Comparison of ENCODE assay signal across 24 mouse cellular contexts in genomic region chr16:8700586-8700985, GRCm38 (mm10). TPM values are rescaled to one million over a fixed set of nuclear protein-coding genes. Genes with fewer than 3 reads are reported as not detected.
DNase-seq lines count a peak whose midpoint lies in the region; ATAC-seq and TF ChIP-seq lines count a peak whose summit lies in the region.
"Had no signal": no experiment of that assay in that cellular context is flagged by ENCODE, and none has a peak within 500 bp of the region (broad histone marks: within the 10 kb centered on the region; RNA-seq: fewer than 3 reads in every experiment).

No protein-coding gene starts in this region.

- ATAC-seq in liver, embryonic 16.5 days (ENCODE audit: low read depth): peak; percentile 72
- no peak for ATAC-seq in liver, embryonic 11.5 days (replicated peaks; ENCODE audit: low FRiP score)
- ATAC-seq in Patski: no peak
- ATAC-seq: lung, postnatal 0 days had no signal

- H3K4me2 ChIP-seq in liver, embryonic 16.5 days (ENCODE audit: low read depth, low read length): no peak overlapping the region
- H3K4me2 ChIP-seq in liver, embryonic 11.5 days: no peak overlapping the region
- H3K4me2 ChIP-seq: heart, embryonic 11.5 days; limb, embryonic 13.5 days; stomach, embryonic 15.5 days had no signal

- in situ Hi-C loops in Patski (cut with MboI; ENCODE audit: low pct_unique_long_range_greater_than_20kb): no loop called here

- H3K4me1 ChIP-seq in liver, embryonic 16.5 days (ENCODE audit: control insufficient read depth, low read depth, low read length): peaks cover 2% of the 10 kb centered on the region
- H3K4me1 ChIP-seq in liver, embryonic 11.5 days (replicated peaks; ENCODE audit: control insufficient read depth, insufficient read depth, low read length): no peaks in the 10 kb centered on the region
- H3K4me1 ChIP-seq in heart, embryonic 10.5 days: no peaks in the 10 kb centered on the region
- H3K4me1 ChIP-seq: limb, embryonic 13.5 days; megakaryocyte, embryonic 14.5 days; stomach, embryonic 15.5 days had no signal

- no peaks in the 10 kb centered on the region for H3K27me3 ChIP-seq in liver, embryonic 16.5 days (ENCODE audit: control insufficient read depth, insufficient read depth, low read depth, low read length)
- no peaks in the 10 kb centered on the region for H3K27me3 ChIP-seq in liver, embryonic 11.5 days (replicated peaks; ENCODE audit: control insufficient read depth, insufficient read depth, low read length)
- no peaks in the 10 kb centered on the region for H3K27me3 ChIP-seq in Patski
- H3K27me3 ChIP-seq in heart, embryonic 10.5 days (ENCODE audit: insufficient read depth, poor library complexity, severe bottlenecking): no peaks in the 10 kb centered on the region
- H3K27me3 ChIP-seq: limb, embryonic 13.5 days; megakaryocyte, embryonic 14.5 days; stomach, embryonic 15.5 days had no signal

- no peak overlapping the region for H3K4me3 ChIP-seq in liver, embryonic 16.5 days (ENCODE audit: low read depth, low read length)
- no peak overlapping the region for H3K4me3 ChIP-seq in liver, embryonic 11.5 days (ENCODE audit: low read depth, low read length)
- H3K4me3 ChIP-seq in heart, embryonic 10.5 days: no peak overlapping the region
- H3K4me3 ChIP-seq: layer of hippocampus, adult 2 months; limb, embryonic 13.5 days; megakaryocyte, embryonic 14.5 days; stomach, embryonic 15.5 days had no signal

- H3K27ac ChIP-seq in liver, embryonic 16.5 days (ENCODE audit: low read length): peak overlapping the region; percentile 15
- H3K27ac ChIP-seq in liver, embryonic 11.5 days (ENCODE audit: low read depth, low read length): no peak overlapping the region
- no peak overlapping the region for H3K27ac ChIP-seq in heart, embryonic 10.5 days
- H3K27ac ChIP-seq: layer of hippocampus, adult 2 months; limb, embryonic 13.5 days; stomach, embryonic 15.5 days had no signal

- 88% methylated on average over 3 of the region's 3 CpGs for WGBS in liver, embryonic 16.5 days (ENCODE audit: insufficient replicate concordance)
- 93% methylated on average over 3 of the region's 3 CpGs for WGBS in liver, embryonic 11.5 days
- 96% methylated on average over 3 of the region's 3 CpGs for WGBS in heart, embryonic 10.5 days

- H3K36me3 ChIP-seq in liver, embryonic 16.5 days (ENCODE audit: control insufficient read depth, insufficient read depth): peaks cover 95% of the 10 kb centered on the region
- H3K36me3 ChIP-seq in liver, embryonic 11.5 days (ENCODE audit: control insufficient read depth, insufficient read depth, low read length): peaks cover 79% of the 10 kb centered on the region
- H3K36me3 ChIP-seq in heart, embryonic 10.5 days: peaks cover 96% of the 10 kb centered on the region

- no peaks in the 10 kb centered on the region for H3K9me3 ChIP-seq in liver, embryonic 16.5 days (replicated peaks; ENCODE audit: control insufficient read depth, low read length)
- H3K9me3 ChIP-seq in liver, embryonic 11.5 days (ENCODE audit: control insufficient read depth, low read length): no peaks in the 10 kb centered on the region
- H3K9me3 ChIP-seq in heart, embryonic 10.5 days: no peaks in the 10 kb centered on the region
- H3K9me3 ChIP-seq: limb, embryonic 13.5 days; megakaryocyte, embryonic 14.5 days; stomach, embryonic 15.5 days had no signal

- DNase-seq in cerebellum, postnatal 14 days: peak; percentile 37 to 57
- DNase-seq in cerebellum, postnatal 36 days: no peak
- no peak for DNase-seq in liver, embryonic 11.5 days (ENCODE audit: low spot score)
- peak; percentile 51 for DNase-seq in Patski (ENCODE audit: low read depth, low spot score)
- peak; percentile 90 for DNase-seq in kidney, postnatal 14 days
- DNase-seq in heart, embryonic 10.5 days (ENCODE audit: low spot score): no peak
- DNase-seq in left cerebral cortex, postnatal 36 days (ENCODE audit: low spot score in 2 of 2): no peak
- DNase-seq: adrenal gland, adult 8-10 months; cerebellum, adult 9-11 months; gastrocnemius, postnatal 25 days; heart, postnatal 4 days; right cerebral cortex, adult 18-20 months; spleen, adult 18-20 months; thymus, postnatal 36 days had no signal

- intact Hi-C loops in left cerebral cortex, postnatal 36 days (cut with DNase I): loop anchor here (10.0 kb wide), 1 partner anchor 134 kb away; the partner anchor contains the start of gene 1810013L24Rik

- TF ChIP-seq CTCF in Patski (IDR thresholded peaks at IDR 0.05): no peak

- POLR2A ChIA-PET in Patski (lab: Charles Lee): interaction anchor here (0.9 kb wide), 1 partner anchor 29 kb away, joined by 3 read pairs; the partner anchor contains the start of gene Carhsp1

- H3K9ac ChIP-seq in liver, embryonic 16.5 days (ENCODE audit: low read depth, low read length): no peak overlapping the region
- no peak overlapping the region for H3K9ac ChIP-seq in liver, embryonic 11.5 days (ENCODE audit: low read depth, low read length)
- H3K9ac ChIP-seq: limb, embryonic 13.5 days; stomach, embryonic 15.5 days had no signal

- CTCF ChIA-PET in Patski (lab: Charles Lee): interaction anchor here (0.9 to 1.2 kb wide), 3 partner anchors 15 to 68 kb away, joined by 3 to 4 read pairs (median 3); no protein-coding TSS in a partner anchor

RNA-seq across cellular contexts. Expression of gene Gm5767, which starts 20.0 kb away (rescaled TPM):
- 0.15 TPM in 1 of 2 replicates, not detected in the other for polyA plus RNA-seq in liver, embryonic 16.5 days (2015; fragmentation: Nextera tagmentation; extraction: Ambion mirVana)
- not detected in 2 replicates for polyA plus RNA-seq in liver, embryonic 11.5 days (2014; fragmentation: Nextera tagmentation; extraction: Ambion mirVana)
- polyA plus RNA-seq in Patski (2021): not detected
- polyA plus RNA-seq in heart, embryonic 10.5 days (2016; fragmentation: Nextera tagmentation; extraction: Ambion mirVana): not detected in 2 replicates
- total RNA-seq in left cerebral cortex, postnatal 36 days (2021): not detected
- total RNA-seq: adrenal gland, adult 8-10 months; gastrocnemius, postnatal 25 days; heart, postnatal 4 days; layer of hippocampus, adult 2 months; left cerebral cortex, adult 18-20 months; neutrophil, adult 5-6 weeks had no signal
- polyA plus RNA-seq: embryonic facial prominence, embryonic 11.5 days; heart, embryonic 11.5 days; limb, embryonic 13.5 days; lung, postnatal 0 days; stomach, embryonic 15.5 days had no signal

RNA-seq across cellular contexts. Expression of gene Carhsp1, which starts 28.6 kb away (rescaled TPM):
- polyA plus RNA-seq in liver, embryonic 16.5 days (2015; fragmentation: Nextera tagmentation; extraction: Ambion mirVana): 95.2 and 96.6 TPM in 2 replicates
- polyA plus RNA-seq in liver, embryonic 11.5 days (2014; fragmentation: Nextera tagmentation; extraction: Ambion mirVana): 24.9 and 25.4 TPM in 2 replicates
- polyA plus RNA-seq in Patski (2021): 92.6 TPM
- polyA plus RNA-seq in heart, embryonic 10.5 days (2016; fragmentation: Nextera tagmentation; extraction: Ambion mirVana): 127 and 133 TPM in 2 replicates
- total RNA-seq in left cerebral cortex, postnatal 36 days (2021): 10 to 100 TPM; 15.6 to 20.2 TPM

Comparison
In these comparisons a context has a peak if more than half of its experiments do, and no peak if none do; other contexts are left out.
1. DNase-seq: peak in cerebellum, postnatal 14 days (2 of 2), Patski (single experiment) and kidney, postnatal 14 days (single experiment); none in cerebellum, postnatal 36 days (0 of 2), liver, embryonic 11.5 days (single experiment), heart, embryonic 10.5 days (single experiment) and left cerebral cortex, postnatal 36 days (0 of 2).